In the genomic region with DNA sequence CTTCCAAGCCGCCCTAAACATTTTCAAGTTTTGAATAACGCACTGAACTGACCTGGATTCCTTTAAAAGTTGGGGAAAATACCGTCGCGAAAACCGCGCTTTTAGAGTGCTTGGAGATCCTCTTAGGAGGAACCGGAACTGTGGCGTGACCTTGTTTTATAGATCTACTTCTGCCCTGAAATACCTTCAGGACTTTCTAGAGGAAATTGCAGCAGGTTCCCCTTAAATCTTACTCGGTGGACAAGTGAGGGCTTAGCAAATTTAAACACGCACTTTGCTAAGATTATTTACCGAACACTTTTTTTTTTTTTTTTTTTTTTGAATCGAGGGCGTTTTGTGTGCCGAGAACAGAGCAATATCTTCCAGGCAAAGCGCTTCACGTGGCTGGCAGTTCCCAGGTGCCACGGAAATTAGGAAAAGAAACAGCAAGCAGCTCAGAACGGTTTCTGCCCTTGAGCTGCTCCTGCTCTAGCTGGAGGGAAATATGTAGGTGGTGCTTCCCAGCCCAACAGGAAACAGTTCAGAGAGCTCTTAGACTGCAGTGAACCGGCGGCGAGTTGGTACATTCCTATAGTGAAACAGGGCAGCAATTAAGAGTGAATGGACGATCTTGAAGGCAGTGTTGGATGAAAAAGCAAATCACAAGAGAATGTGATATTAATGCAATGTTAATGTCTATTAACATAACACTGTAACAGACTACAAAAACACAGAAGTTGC, we compare ENCODE assay signal across 8 mouse cellular contexts.
A peak's percentile ranks its signal among the peaks of the same experiment; 100 is the strongest.
DNase-seq lines count a peak whose midpoint lies in the region; ATAC-seq lines count a peak whose summit lies in the region.

No protein-coding gene starts in this region.

- peak overlapping the region; percentile 49 for H3K4me3 ChIP-seq in kidney, embryonic 15.5 days (replicated peaks)
- peak overlapping the region; percentile 48 for H3K4me3 ChIP-seq in limb, embryonic 15.5 days

- H3K9me3 ChIP-seq in kidney, embryonic 15.5 days (replicated peaks): no peaks in the 10 kb centered on the region
- no peaks in the 10 kb centered on the region for H3K9me3 ChIP-seq in limb, embryonic 15.5 days

- H3K36me3 ChIP-seq in kidney, embryonic 15.5 days: no peaks in the 10 kb centered on the region
- H3K36me3 ChIP-seq in limb, embryonic 15.5 days: no peaks in the 10 kb centered on the region

- H3K27me3 ChIP-seq in kidney, embryonic 15.5 days: peaks cover 50% of the 10 kb centered on the region
- peaks cover 27% of the 10 kb centered on the region for H3K27me3 ChIP-seq in limb, embryonic 15.5 days

- ATAC-seq in granulocyte monocyte progenitor cell, adult 5-6 weeks (replicated peaks; ENCODE audit: poor library complexity, severe bottlenecking): peak; percentile 32
- ATAC-seq in kidney, embryonic 15.5 days (replicated peaks; ENCODE audit: low FRiP score): no peak; the same call in 1 of the 2 replicates
- no peak for ATAC-seq in limb, embryonic 15.5 days (ENCODE audit: insufficient number of reproducible peaks, low FRiP score, low TSS enrichment, low read depth)

- DNase-seq in heart, adult 18-20 months: peak; percentile 7 to 15
- DNase-seq in heart, postnatal 25 days (ENCODE audit: low spot score): no peak
- peak; percentile 80 for DNase-seq in cerebellum, postnatal 10 days
- DNase-seq in naive thymus-derived CD4-positive, alpha-beta T cell, adult 2 months (ENCODE audit: low read depth): peak; percentile 14
- DNase-seq in natural killer cell, adult 2 months (ENCODE audit: low spot score in 2 of 2): no peak

- WGBS in kidney, embryonic 15.5 days: under 1% methylated on average over 23 of the region's 23 CpGs
- WGBS in limb, embryonic 15.5 days: under 1% methylated on average over 23 of the region's 23 CpGs

- peak overlapping the region; percentile 86 for H3K4me2 ChIP-seq in kidney, embryonic 15.5 days
- peak overlapping the region; percentile 80 for H3K4me2 ChIP-seq in limb, embryonic 15.5 days

- intact Hi-C loops in heart, postnatal 25 days (cut with DNase I): loop anchor here (2.0 kb wide), 1 partner anchor 632 kb away; no protein-coding TSS in a partner anchor

- H3K4me1 ChIP-seq in kidney, embryonic 15.5 days: peaks cover 28% of the 10 kb centered on the region
- H3K4me1 ChIP-seq in limb, embryonic 15.5 days: peaks cover 14% of the 10 kb centered on the region

- peak overlapping the region; percentile 39 for H3K9ac ChIP-seq in kidney, embryonic 15.5 days
- 0 out of 2 replicates have a peak overlapping the region, but pooled peaks have one; percentile 15 for H3K9ac ChIP-seq in limb, embryonic 15.5 days

- H3K27ac ChIP-seq in kidney, embryonic 15.5 days: peak overlapping the region; percentile 56
- H3K27ac ChIP-seq in limb, embryonic 15.5 days: 0 out of 2 replicates have a peak overlapping the region, but pooled peaks have one; percentile 9

Comparison
In these comparisons a context has a peak if more than half of its experiments do, and no peak if none do; other contexts are left out.
1. DNase-seq: peak in heart, adult 18-20 months (2 of 2), cerebellum, postnatal 10 days (2 of 2) and naive thymus-derived CD4-positive, alpha-beta T cell, adult 2 months (single experiment); none in heart, postnatal 25 days (single experiment) and natural killer cell, adult 2 months (0 of 2).